Mouse (Mus musculus) gonadal fat pad, adult 2 months (tissue): ENCODE data around the gene Suclg1. TPM values are rescaled to one million over a fixed set of nuclear protein-coding genes. Genes with fewer than 3 reads are reported as not detected.
A peak's percentile ranks its signal among the peaks of the same experiment; 100 is the strongest.

ENCODE experiments used
- DNase-seq: peaks from one replicate; pipeline ENCODE4 v3.0.0-alpha.2; 2012; ENCODE audit warnings: low read depth
- polyA plus RNA-seq: library from polyadenylated mRNA; depleted of rRNA; stranded (reverse); fragments of >200 nt; gene quantifications from 2 replicates; pipeline ENCODE4 v1.2.3, GENCODE M21; 2012; rRNA removed

Suclg1 gene
- polyA plus RNA-seq = 106 and 107 TPM in 2 replicates

GRCm38 (mm10) chr6:73248237-73249048 lies at the start of gene Suclg1:
Gene Suclg1, plus strand, starts transcription at chr6:73248382.
- DNase-seq = no peak

GRCm38 (mm10) chr6:73203724-73204123 lies 44.5 kb upstream of the Suclg1 start:
- no peak for DNase-seq

GRCm38 (mm10) chr6:73204937-73205336 lies 43.2 kb upstream of the Suclg1 start:
- no peak for DNase-seq

GRCm38 (mm10) chr6:73209598-73209997 lies 38.6 kb upstream of the Suclg1 start:
- DNase-seq = no peak

GRCm38 (mm10) chr6:73210445-73210972 lies 37.7 kb upstream of the Suclg1 start:
- no peak for DNase-seq

GRCm38 (mm10) chr6:73211036-73211435 lies 37.1 kb upstream of the Suclg1 start:
- no peak for DNase-seq

GRCm38 (mm10) chr6:73211602-73212001 lies 36.6 kb upstream of the Suclg1 start:
- DNase-seq = no peak

- DNase-seq = no peak
Measured at GRCm38 (mm10) chr6:73221189-73221957, 26.8 kb upstream of the Suclg1 start, which contains the start of gene Dnah6. Gene Dnah6, minus strand, starts transcription at chr6:73221651.

GRCm38 (mm10) chr6:73221958-73222735 lies 26.0 kb upstream of the Suclg1 start:
- no peak for DNase-seq

GRCm38 (mm10) chr6:73222841-73223526 lies 25.2 kb upstream of the Suclg1 start:
- DNase-seq = peak; percentile 87

GRCm38 (mm10) chr6:73227376-73228158 lies 20.6 kb upstream of the Suclg1 start:
- DNase-seq = no peak

GRCm38 (mm10) chr6:73228408-73228807 lies 19.8 kb upstream of the Suclg1 start:
- DNase-seq = no peak

GRCm38 (mm10) chr6:73228881-73229280 lies 19.3 kb upstream of the Suclg1 start:
- no peak for DNase-seq

GRCm38 (mm10) chr6:73232152-73232584 lies 16.0 kb upstream of the Suclg1 start:
- DNase-seq = no peak

- DNase-seq = no peak
Measured at GRCm38 (mm10) chr6:73233202-73233726, 14.9 kb upstream of the Suclg1 start.

- DNase-seq = no peak
Measured at GRCm38 (mm10) chr6:73234302-73234900, 13.8 kb upstream of the Suclg1 start.

- DNase-seq = no peak
Measured at GRCm38 (mm10) chr6:73235650-73236049, 12.5 kb upstream of the Suclg1 start.

GRCm38 (mm10) chr6:73246821-73247220 lies 1.4 kb upstream of the Suclg1 start:
- no peak for DNase-seq

GRCm38 (mm10) chr6:73247452-73247851 lies 730 bp upstream of the Suclg1 start:
- no peak for DNase-seq

GRCm38 (mm10) chr6:73249049-73249422 lies 854 bp downstream of the Suclg1 start:
- DNase-seq = no peak
